Mouse (Mus musculus) liver, embryonic 13.5 days (tissue): ENCODE measurements at regions not wholly inside any gene's neighbourhood (a gene's known extent, or its start where the extent isn't known, plus 50 kb on each side); places are given as distances from the start of the nearest gene placed in this dataset.

Experiments
- ATAC-seq: fragments of 200-750 bp; cut with Nextera tagmentation; 2 replicates; pipeline ENCODE4 v1.8.0; 2017; ENCODE audit warnings: low read depth, mild to moderate bottlenecking, moderate number of reproducible peaks, moderate library complexity
- DNase-seq: peaks from one replicate; pipeline ENCODE4 v3.0.0; 2022
- H3K27ac ChIP-seq: fragments of 300-500 bp; sonication (generic); 2 replicates; pipeline ENCODE4 v1.5.1; 2015; ENCODE audit warnings: moderate library complexity, mild to moderate bottlenecking, inconsistent platforms
- H3K27me3 ChIP-seq: fragments of 300-500 bp; sonication (generic); 2 replicates; pipeline ENCODE4 v1.6.1; 2015; ENCODE audit warnings: mild to moderate bottlenecking, inconsistent platforms
- H3K36me3 ChIP-seq: fragments of 300-500 bp; sonication (generic); 2 replicates; pipeline ENCODE4 v1.6.1; 2015; ENCODE audit warnings: mild to moderate bottlenecking, inconsistent platforms
- H3K4me1 ChIP-seq: fragments of 300-500 bp; sonication (generic); replicated peaks from 2 replicates; pipeline ENCODE4 v1.6.1; 2015; ENCODE audit warnings: inconsistent platforms
- H3K4me2 ChIP-seq: fragments of 300-500 bp; sonication (generic); 2 replicates; pipeline ENCODE4 v1.6.1; 2015; ENCODE audit warnings: inconsistent platforms, mild to moderate bottlenecking, moderate library complexity
- H3K4me3 ChIP-seq: fragments of 300-500 bp; sonication (generic); replicated peaks from 2 replicates; pipeline ENCODE4 v1.5.1; 2015; ENCODE audit warnings: mild to moderate bottlenecking, inconsistent platforms
- H3K9ac ChIP-seq: fragments of 300-500 bp; sonication (generic); 2 replicates; pipeline ENCODE4 v1.6.1; 2015; ENCODE audit warnings: mild to moderate bottlenecking, inconsistent platforms
- H3K9me3 ChIP-seq: fragments of 300-500 bp; sonication (generic); replicated peaks from 2 replicates; pipeline ENCODE4 v1.6.1; 2016; ENCODE audit warnings: inconsistent platforms
- WGBS: fragments of 180-500 bp; shearing (Covaris S2); methylation state at CpG from one replicate; pipeline ENCODE4 v1.1.7; 2015; ENCODE audit not compliant: insufficient replicate concordance; 5-methylcytosine and 5-hydroxymethylcytosine counted together

DNA sequence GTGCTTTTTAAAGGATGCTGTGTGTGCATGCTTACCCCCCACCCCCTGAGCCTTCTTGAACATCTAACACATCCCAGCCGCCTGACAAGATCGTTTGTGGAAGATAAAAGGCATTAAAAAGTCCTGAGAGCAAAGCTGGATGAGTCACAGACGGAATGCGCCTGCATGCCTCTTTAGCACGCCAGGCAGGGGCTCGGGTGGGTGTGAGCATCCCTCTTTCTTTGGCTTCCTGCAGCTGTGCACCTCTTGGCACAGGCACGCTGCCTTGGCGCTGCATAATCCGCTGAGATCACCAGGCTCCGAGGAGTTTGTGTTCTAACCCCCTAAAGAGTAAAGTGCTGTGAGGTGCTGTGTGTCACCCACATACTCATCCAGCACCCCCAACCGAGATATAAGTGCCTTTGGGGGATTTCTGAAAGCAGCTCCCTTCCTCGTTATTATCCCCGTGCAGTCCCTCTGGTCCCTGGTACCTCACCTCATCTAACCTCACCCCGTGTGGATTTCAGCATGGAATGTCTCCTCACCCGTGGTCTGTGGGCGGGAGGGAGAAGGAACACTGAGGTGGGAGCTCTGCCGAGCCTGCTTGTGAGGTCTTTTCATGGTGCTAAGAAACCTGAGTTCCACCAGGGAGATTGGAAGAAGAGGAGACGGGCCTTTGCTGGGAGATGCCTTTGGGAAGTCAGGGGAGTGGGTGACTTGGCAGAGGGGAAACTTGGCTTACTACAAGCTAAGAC is 117.8 kb upstream of the Topaz1 start:
- no peaks in the 10 kb centered on the region for H3K36me3 ChIP-seq
- H3K9ac ChIP-seq = no peak overlapping the region
- no peak overlapping the region for H3K4me3 ChIP-seq
- H3K27ac ChIP-seq = no peak overlapping the region
- H3K4me1 ChIP-seq = no peaks in the 10 kb centered on the region
- ATAC-seq (no peak), DNase-seq (no peak)
- no peaks in the 10 kb centered on the region for H3K9me3 ChIP-seq
- peaks cover 11% of the 10 kb centered on the region for H3K27me3 ChIP-seq
- 22% methylated on average over 18 of the region's 18 CpGs for WGBS
- H3K4me2 ChIP-seq = no peak overlapping the region

- 69% methylated on average over 9 of the region's 9 CpGs for WGBS
- ATAC-seq = no peak
- no peaks in the 10 kb centered on the region for H3K36me3 ChIP-seq
Observed at GRCm38 (mm10) chr9:122631793-122632192, 115.4 kb upstream of the Topaz1 start.

GRCm38 (mm10) chr9:122633484-122633883 is 113.7 kb upstream of the Topaz1 start:
- no peak overlapping the region for H3K4me2 ChIP-seq
- no peak overlapping the region for H3K9ac ChIP-seq
- H3K27ac ChIP-seq = no peak overlapping the region
- H3K9me3 ChIP-seq = no peaks in the 10 kb centered on the region
- H3K27me3 ChIP-seq = peaks cover 11% of the 10 kb centered on the region
- no peaks in the 10 kb centered on the region for H3K4me1 ChIP-seq
- H3K36me3 ChIP-seq = no peaks in the 10 kb centered on the region
- WGBS = 63% methylated on average over 1 of the region's 1 CpGs
- no peak for ATAC-seq
- no peak overlapping the region for H3K4me3 ChIP-seq
- no peak for DNase-seq

More at GRCm38 (mm10) chr9:122631793-122632192, 115.4 kb upstream of the Topaz1 start:
- no peak overlapping the region for H3K27ac ChIP-seq
- DNase-seq = no peak
- no peaks in the 10 kb centered on the region for H3K4me1 ChIP-seq
- no peak overlapping the region for H3K4me3 ChIP-seq
- H3K9ac ChIP-seq = no peak overlapping the region
- H3K27me3 ChIP-seq = peaks cover 11% of the 10 kb centered on the region
- H3K9me3 ChIP-seq = no peaks in the 10 kb centered on the region
- H3K4me2 ChIP-seq = no peak overlapping the region

- Histone ChIP-seq H3K4me2 (no peak overlapping the region), H3K4me3 (no peak overlapping the region), H3K9me3 (no peaks in the 10 kb centered on the region), H3K36me3 (no peaks in the 10 kb centered on the region), H3K9ac (no peak overlapping the region), H3K27ac (no peak overlapping the region), H3K27me3 (peaks cover 3% of the 10 kb centered on the region; the same call in 1 of the 2 replicates), H3K4me1 (no peaks in the 10 kb centered on the region)
- 51% methylated on average over 10 of the region's 10 CpGs for WGBS
- DNase-seq = no peak
- no peak for ATAC-seq
Observed at GRCm38 (mm10) chr9:122635138-122635964, 111.8 kb upstream of the Topaz1 start.

GRCm38 (mm10) chr9:122637591-122637990 is 109.6 kb upstream of the Topaz1 start:
- 50% methylated on average over 3 of the region's 3 CpGs for WGBS
- ATAC-seq = no peak

GRCm38 (mm10) chr9:122639239-122639638 is 107.9 kb upstream of the Topaz1 start:
- H3K4me1 ChIP-seq = no peaks in the 10 kb centered on the region
- H3K4me3 ChIP-seq = no peak overlapping the region
- no peak overlapping the region for H3K27ac ChIP-seq
- 51% methylated on average over 4 of the region's 4 CpGs for WGBS
- DNase-seq (no peak), ATAC-seq (no peak)
- H3K27me3 ChIP-seq = 0 out of 2 replicates have a peak, but pooled peaks cover 5% of the 10 kb centered on the region
- no peak overlapping the region for H3K4me2 ChIP-seq
- no peaks in the 10 kb centered on the region for H3K36me3 ChIP-seq
- H3K9me3 ChIP-seq = no peaks in the 10 kb centered on the region
- H3K9ac ChIP-seq = no peak overlapping the region

More at GRCm38 (mm10) chr9:122637591-122637990, 109.6 kb upstream of the Topaz1 start:
- Histone ChIP-seq H3K4me1 (no peaks in the 10 kb centered on the region), H3K4me2 (no peak overlapping the region), H3K4me3 (no peak overlapping the region), H3K9ac (no peak overlapping the region), H3K27ac (no peak overlapping the region), H3K36me3 (no peaks in the 10 kb centered on the region), H3K27me3 (no peaks in the 10 kb centered on the region), H3K9me3 (no peaks in the 10 kb centered on the region)
- DNase-seq = no peak

DNA sequence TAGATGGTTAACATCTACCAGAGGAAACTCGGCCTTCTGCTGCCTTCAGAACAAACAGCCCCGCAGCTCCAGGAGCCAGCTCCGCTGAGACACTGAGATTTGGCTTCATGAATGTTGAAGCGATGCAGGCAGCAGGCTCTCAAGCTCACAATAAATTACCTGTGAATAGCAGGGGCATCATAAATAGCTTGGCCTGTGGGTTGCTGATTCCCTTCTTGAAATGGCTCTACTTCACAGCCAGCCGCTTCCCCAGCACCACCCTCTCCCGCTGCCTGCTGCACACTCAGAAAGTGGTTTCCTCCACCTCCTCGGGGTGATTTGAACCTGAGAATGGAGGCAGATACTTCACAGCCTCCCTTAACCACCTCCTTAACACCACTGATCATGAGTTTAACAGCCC is 104.2 kb upstream of the Topaz1 start:
- DNase-seq (no peak), ATAC-seq (no peak)
- Histone ChIP-seq H3K27me3 (0 out of 2 replicates have a peak, but pooled peaks cover 5% of the 10 kb centered on the region), H3K4me3 (no peak overlapping the region), H3K9me3 (no peaks in the 10 kb centered on the region), H3K36me3 (no peaks in the 10 kb centered on the region), H3K4me1 (no peaks in the 10 kb centered on the region), H3K27ac (no peak overlapping the region), H3K4me2 (no peak overlapping the region), H3K9ac (no peak overlapping the region)
- WGBS = 36% methylated on average over 7 of the region's 7 CpGs

- H3K4me3 ChIP-seq = no peak overlapping the region
- no peak for DNase-seq
- 0 out of 2 replicates have a peak, but pooled peaks cover 5% of the 10 kb centered on the region for H3K27me3 ChIP-seq
- H3K4me1 ChIP-seq = no peaks in the 10 kb centered on the region
- 52% methylated on average over 5 of the region's 5 CpGs for WGBS
- H3K4me2 ChIP-seq = no peak overlapping the region
- no peaks in the 10 kb centered on the region for H3K36me3 ChIP-seq
- no peak overlapping the region for H3K27ac ChIP-seq
- ATAC-seq = no peak
- no peak overlapping the region for H3K9ac ChIP-seq
- no peaks in the 10 kb centered on the region for H3K9me3 ChIP-seq
Observed at GRCm38 (mm10) chr9:122645569-122645968, 101.6 kb upstream of the Topaz1 start.

DNA sequence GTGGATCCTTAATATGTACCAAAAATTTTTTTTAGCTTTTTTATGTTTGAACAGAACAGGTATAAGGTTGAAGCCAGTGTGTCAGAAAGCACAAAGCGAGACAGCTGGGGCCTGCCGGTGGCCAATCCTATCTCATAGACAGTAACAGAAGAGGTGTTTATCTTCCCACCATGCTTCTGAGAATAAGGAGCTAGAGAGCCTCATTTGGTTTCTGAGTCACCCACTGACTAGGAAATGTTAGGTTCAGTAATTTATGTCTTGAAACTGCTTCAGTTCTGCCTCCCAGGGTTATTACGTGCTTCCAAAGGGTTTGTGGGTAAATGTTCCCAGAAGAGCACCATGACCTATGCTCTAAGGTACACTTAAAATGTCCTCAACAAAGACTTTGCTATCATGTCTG is 96.3 kb upstream of the Topaz1 start:
- Histone ChIP-seq H3K4me3 (no peak overlapping the region), H3K27ac (no peak overlapping the region), H3K4me2 (no peak overlapping the region), H3K4me1 (no peaks in the 10 kb centered on the region), H3K9ac (no peak overlapping the region), H3K27me3 (no peaks in the 10 kb centered on the region), H3K9me3 (no peaks in the 10 kb centered on the region), H3K36me3 (no peaks in the 10 kb centered on the region)
- DNase-seq (no peak), ATAC-seq (no peak)
- 63% methylated on average over 3 of the region's 3 CpGs for WGBS

DNA sequence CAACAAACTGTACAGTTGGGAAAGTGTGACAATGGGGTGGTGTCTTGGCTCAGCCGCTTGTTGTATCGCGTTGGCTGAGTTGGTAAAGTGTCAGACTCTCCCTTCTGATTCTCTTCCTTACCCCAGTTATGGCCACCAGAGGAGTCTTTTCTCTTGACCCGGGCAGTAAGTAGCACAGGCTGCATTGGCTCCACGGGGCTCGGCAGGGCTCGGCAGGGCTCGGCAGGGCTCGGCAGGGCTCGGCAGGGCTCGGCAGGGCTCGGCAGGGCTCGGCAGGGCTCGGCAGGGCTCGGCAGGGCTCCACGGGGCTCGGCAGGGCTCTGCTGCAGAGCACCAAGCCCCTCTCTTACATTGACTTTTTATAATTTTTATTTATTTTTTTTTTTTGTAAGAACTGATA is 91.6 kb upstream of the Topaz1 start:
- Histone ChIP-seq H3K9me3 (no peaks in the 10 kb centered on the region), H3K27me3 (no peaks in the 10 kb centered on the region), H3K4me3 (no peak overlapping the region), H3K4me2 (no peak overlapping the region), H3K27ac (no peak overlapping the region), H3K4me1 (no peaks in the 10 kb centered on the region), H3K36me3 (no peaks in the 10 kb centered on the region), H3K9ac (no peak overlapping the region)
- DNase-seq = no peak
- ATAC-seq = no peak
- 44% methylated on average over 17 of the region's 17 CpGs for WGBS

- H3K9ac ChIP-seq = no peak overlapping the region
- no peak for DNase-seq
- H3K4me3 ChIP-seq = no peak overlapping the region
- no peak overlapping the region for H3K27ac ChIP-seq
- no peaks in the 10 kb centered on the region for H3K9me3 ChIP-seq
- H3K27me3 ChIP-seq = no peaks in the 10 kb centered on the region
- WGBS = 66% methylated on average over 9 of the region's 9 CpGs
- H3K4me2 ChIP-seq = no peak overlapping the region
- ATAC-seq = no peak
- no peaks in the 10 kb centered on the region for H3K36me3 ChIP-seq
- no peaks in the 10 kb centered on the region for H3K4me1 ChIP-seq
Observed at GRCm38 (mm10) chr9:122660050-122660449, 87.1 kb upstream of the Topaz1 start.
